In the genomic region with DNA sequence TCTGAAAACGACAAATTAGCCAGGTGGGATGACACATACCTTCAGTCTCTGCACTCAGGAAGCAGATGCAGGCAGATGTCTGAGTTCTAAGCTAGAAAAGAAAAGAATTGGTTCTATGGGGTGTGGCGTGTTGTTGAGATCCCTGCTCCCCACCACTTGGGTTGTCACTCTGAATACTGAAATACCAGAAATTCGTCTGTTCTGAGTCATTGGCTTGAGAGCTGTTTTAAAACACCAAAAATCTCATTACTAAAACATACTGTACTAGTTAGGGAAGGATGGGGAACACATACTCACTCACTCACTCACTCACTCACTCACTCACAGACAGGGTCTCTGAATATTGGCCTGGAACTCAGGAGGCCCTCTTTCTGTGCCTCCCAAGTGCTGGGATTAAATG, we compare ENCODE assay signal across 11 mouse cellular contexts. TPM values are rescaled to one million over a fixed set of nuclear protein-coding genes. Genes with fewer than 3 reads are reported as not detected.
A peak's percentile ranks its signal among the peaks of the same experiment; 100 is the strongest.
DNase-seq lines count a peak whose midpoint lies in the region; ATAC-seq and TF ChIP-seq lines count a peak whose summit lies in the region.
"Had no signal": no experiment of that assay in that cellular context is flagged by ENCODE, and none has a peak within 500 bp of the region (broad histone marks: within the 10 kb centered on the region; RNA-seq: fewer than 3 reads in every experiment).

No protein-coding gene starts in this region.

- H3K4me3 ChIP-seq in lung, embryonic 14.5 days (ENCODE audit: low read depth, low read length) = 0 out of 2 replicates have a peak overlapping the region, but pooled peaks have one; percentile 1
- H3K4me3 ChIP-seq in embryonic facial prominence, embryonic 13.5 days = no peak overlapping the region
- peak overlapping the region; percentile 5; the same call in 1 of the 2 replicates for H3K4me3 ChIP-seq in hindbrain, embryonic 13.5 days
- 0 out of 2 replicates have a peak overlapping the region, but pooled peaks have one; percentile 9 for H3K4me3 ChIP-seq in neural tube, embryonic 13.5 days
- H3K4me3 ChIP-seq: intestine, embryonic 15.5 days had no signal

- no peak for ATAC-seq in lung, embryonic 14.5 days (ENCODE audit: insufficient read depth)
- no peak for ATAC-seq in embryonic facial prominence, embryonic 13.5 days (ENCODE audit: insufficient number of reproducible peaks, insufficient read depth, low FRiP score, low TSS enrichment, low read depth)
- ATAC-seq in hindbrain, embryonic 13.5 days (ENCODE audit: low FRiP score) = no peak
- ATAC-seq in neural tube, embryonic 13.5 days (ENCODE audit: low read depth) = no peak
- ATAC-seq: activated CD4-positive, CD25-positive, alpha-beta regulatory T cell, adult 4 months; intestine, embryonic 15.5 days had no signal

- H3K27ac ChIP-seq in lung, embryonic 14.5 days (ENCODE audit: low read depth) = no peak overlapping the region
- H3K27ac ChIP-seq in embryonic facial prominence, embryonic 13.5 days = no peak overlapping the region; the same call in 1 of the 2 replicates
- no peak overlapping the region for H3K27ac ChIP-seq in hindbrain, embryonic 13.5 days
- H3K27ac ChIP-seq in neural tube, embryonic 13.5 days (replicated peaks) = no peak overlapping the region
- H3K27ac ChIP-seq: intestine, embryonic 15.5 days had no signal

- H3K4me2 ChIP-seq in lung, embryonic 14.5 days = peak overlapping the region; percentile 23
- H3K4me2 ChIP-seq in embryonic facial prominence, embryonic 13.5 days = peak overlapping the region; percentile 26; the same call in 1 of the 2 replicates
- peak overlapping the region; percentile 42 for H3K4me2 ChIP-seq in hindbrain, embryonic 13.5 days
- H3K4me2 ChIP-seq in neural tube, embryonic 13.5 days = peak overlapping the region; percentile 83

- peaks cover 46% of the 10 kb centered on the region for H3K36me3 ChIP-seq in lung, embryonic 14.5 days (ENCODE audit: insufficient read depth)
- peaks cover 19% of the 10 kb centered on the region for H3K36me3 ChIP-seq in embryonic facial prominence, embryonic 13.5 days
- peaks cover 10% of the 10 kb centered on the region; the same call in 1 of the 2 replicates for H3K36me3 ChIP-seq in hindbrain, embryonic 13.5 days
- H3K36me3 ChIP-seq in neural tube, embryonic 13.5 days = peaks cover 11% of the 10 kb centered on the region; the same call in 1 of the 2 replicates

- no peak for DNase-seq in lung, embryonic 14.5 days
- no peak for DNase-seq in lung, postnatal 14 days
- no peak for DNase-seq in layer of hippocampus, postnatal 25 days (ENCODE audit: extremely low spot score in 1 of 2, low spot score in 1 of 2)
- no peak for DNase-seq in adipocyte (ENCODE audit: low spot score)
- DNase-seq in left cerebral cortex, adult 18-20 months (ENCODE audit: low spot score in 2 of 2) = no peak
- DNase-seq: cerebellum, adult 2 months had no signal

- no peak overlapping the region for H3K9ac ChIP-seq in lung, embryonic 14.5 days
- H3K9ac ChIP-seq in embryonic facial prominence, embryonic 13.5 days = no peak overlapping the region
- peak overlapping the region; percentile 56 for H3K9ac ChIP-seq in hindbrain, embryonic 13.5 days
- peak overlapping the region; percentile 39; the same call in 1 of the 2 replicates for H3K9ac ChIP-seq in neural tube, embryonic 13.5 days
- H3K9ac ChIP-seq: intestine, embryonic 15.5 days had no signal

- H3K9me3 ChIP-seq in lung, embryonic 14.5 days (ENCODE audit: low read depth, low read length) = no peaks in the 10 kb centered on the region
- H3K9me3 ChIP-seq in embryonic facial prominence, embryonic 13.5 days = no peaks in the 10 kb centered on the region
- H3K9me3 ChIP-seq in hindbrain, embryonic 13.5 days = no peaks in the 10 kb centered on the region
- no peaks in the 10 kb centered on the region for H3K9me3 ChIP-seq in neural tube, embryonic 13.5 days
- H3K9me3 ChIP-seq: intestine, embryonic 15.5 days had no signal

- no peak for TF ChIP-seq CTCF in lung, embryonic 14.5 days (IDR thresholded peaks at IDR 0.05; ENCODE audit: low read depth)

- H3K27me3 ChIP-seq in lung, embryonic 14.5 days (ENCODE audit: insufficient read depth, low read length) = no peaks in the 10 kb centered on the region
- no peaks in the 10 kb centered on the region for H3K27me3 ChIP-seq in embryonic facial prominence, embryonic 13.5 days
- H3K27me3 ChIP-seq in hindbrain, embryonic 13.5 days = no peaks in the 10 kb centered on the region
- no peaks in the 10 kb centered on the region for H3K27me3 ChIP-seq in neural tube, embryonic 13.5 days
- H3K27me3 ChIP-seq: intestine, embryonic 15.5 days had no signal

- WGBS in lung, embryonic 14.5 days = 50% methylated on average over 3 of the region's 3 CpGs
- 57% methylated on average over 3 of the region's 3 CpGs for WGBS in embryonic facial prominence, embryonic 13.5 days
- 76% methylated on average over 3 of the region's 3 CpGs for WGBS in hindbrain, embryonic 13.5 days
- 81% methylated on average over 3 of the region's 3 CpGs for WGBS in neural tube, embryonic 13.5 days

- H3K4me1 ChIP-seq in lung, embryonic 14.5 days (ENCODE audit: insufficient read depth) = peaks cover 20% of the 10 kb centered on the region
- H3K4me1 ChIP-seq in embryonic facial prominence, embryonic 13.5 days = peaks cover 57% of the 10 kb centered on the region
- H3K4me1 ChIP-seq in hindbrain, embryonic 13.5 days (replicated peaks) = peaks cover 59% of the 10 kb centered on the region
- peaks cover 65% of the 10 kb centered on the region for H3K4me1 ChIP-seq in neural tube, embryonic 13.5 days (replicated peaks)

RNA-seq across cellular contexts. Expression of a gene that starts 4.3 kb away (rescaled TPM):
- polyA plus RNA-seq in lung, embryonic 14.5 days (2014; fragmentation: Nextera tagmentation; extraction: Ambion mirVana) = 1,066 and 1,071 TPM in 2 replicates
- 959 and 992 TPM in 2 replicates for polyA plus RNA-seq in embryonic facial prominence, embryonic 13.5 days (2015; fragmentation: Nextera tagmentation; extraction: Ambion mirVana)
- 1,500 and 1,527 TPM in 2 replicates for polyA plus RNA-seq in hindbrain, embryonic 13.5 days (2015; fragmentation: Nextera tagmentation; extraction: Ambion mirVana)
- 1,498 and 1,540 TPM in 2 replicates for polyA plus RNA-seq in neural tube, embryonic 13.5 days (2015; fragmentation: Nextera tagmentation; extraction: Ambion mirVana)
- total RNA-seq in layer of hippocampus, postnatal 25 days (2021) = 1,000 to 10,000 TPM; 1,088 to 1,203 TPM
- 1,000 to 10,000 TPM in 1 of 2 experiments, 100 to 1,000 TPM in 1; 948 to 1,014 TPM for total RNA-seq in left cerebral cortex, adult 18-20 months (2021)

RNA-seq across cellular contexts. Expression of a gene that starts 57.9 kb away (rescaled TPM):
- 109 and 116 TPM in 2 replicates for polyA plus RNA-seq in lung, embryonic 14.5 days (2014; fragmentation: Nextera tagmentation; extraction: Ambion mirVana)
- 123 and 136 TPM in 2 replicates for polyA plus RNA-seq in embryonic facial prominence, embryonic 13.5 days (2015; fragmentation: Nextera tagmentation; extraction: Ambion mirVana)
- 120 TPM in 2 replicates for polyA plus RNA-seq in hindbrain, embryonic 13.5 days (2015; fragmentation: Nextera tagmentation; extraction: Ambion mirVana)
- 120 and 133 TPM in 2 replicates for polyA plus RNA-seq in neural tube, embryonic 13.5 days (2015; fragmentation: Nextera tagmentation; extraction: Ambion mirVana)
- total RNA-seq in layer of hippocampus, postnatal 25 days (2021) = 100 to 1,000 TPM; 118 to 134 TPM
- total RNA-seq in left cerebral cortex, adult 18-20 months (2021) = 100 to 1,000 TPM; 126 to 132 TPM

RNA-seq across cellular contexts. Expression of a gene that starts 58.9 kb away (rescaled TPM):
- polyA plus RNA-seq in lung, embryonic 14.5 days (2014; fragmentation: Nextera tagmentation; extraction: Ambion mirVana) = 1.1 TPM in 2 replicates
- polyA plus RNA-seq in embryonic facial prominence, embryonic 13.5 days (2015; fragmentation: Nextera tagmentation; extraction: Ambion mirVana) = 2.5 TPM in 2 replicates
- polyA plus RNA-seq in hindbrain, embryonic 13.5 days (2015; fragmentation: Nextera tagmentation; extraction: Ambion mirVana) = 1.4 and 1.7 TPM in 2 replicates
- 0.92 and 0.99 TPM in 2 replicates for polyA plus RNA-seq in neural tube, embryonic 13.5 days (2015; fragmentation: Nextera tagmentation; extraction: Ambion mirVana)
- 100 to 1,000 TPM; 107 to 111 TPM for total RNA-seq in layer of hippocampus, postnatal 25 days (2021)
- 10 to 100 TPM; 18.9 to 23.4 TPM for total RNA-seq in left cerebral cortex, adult 18-20 months (2021)
- polyA plus RNA-seq: activated CD4-positive, CD25-positive, alpha-beta regulatory T cell, adult 4 months had no signal

Comparison
In these comparisons a context has a peak if more than half of its experiments do, and no peak if none do; other contexts are left out.
1. H3K4me2 ChIP-seq: peak in every context shown above with its lines; median percentile 83 in neural tube, embryonic 13.5 days; 42 in hindbrain, embryonic 13.5 days; 26 in embryonic facial prominence, embryonic 13.5 days; 23 in lung, embryonic 14.5 days.
2. H3K9ac ChIP-seq: peak in hindbrain, embryonic 13.5 days (single experiment) and neural tube, embryonic 13.5 days (single experiment); none in lung, embryonic 14.5 days (single experiment) and embryonic facial prominence, embryonic 13.5 days (single experiment).